Mouse (Mus musculus) spleen, postnatal 10 days (tissue): ENCODE measurements around the gene Klrb1c.
"Not testable (repeated sequence)": the region's sequence is repeated elsewhere in the genome, so short reads cannot be mapped to it uniquely, and the experiment has no call there.

Experiments used
- DNase-seq, 2 experiments: peaks; one replicate each; pipeline ENCODE4 v3.0.0; 2021 to 2022; ENCODE audit warnings: low spot score in 2 of 2

The Klrb1c gene

GRCm38 (mm10) chr6:128755402-128755763 lies 33.6 kb downstream of the Klrb1c start:
- DNase-seq, result not testable (repeated sequence)

- not testable (repeated sequence) for DNase-seq
Measured at GRCm38 (mm10) chr6:128754748-128755401, 34.1 kb downstream of the Klrb1c start.

DNA sequence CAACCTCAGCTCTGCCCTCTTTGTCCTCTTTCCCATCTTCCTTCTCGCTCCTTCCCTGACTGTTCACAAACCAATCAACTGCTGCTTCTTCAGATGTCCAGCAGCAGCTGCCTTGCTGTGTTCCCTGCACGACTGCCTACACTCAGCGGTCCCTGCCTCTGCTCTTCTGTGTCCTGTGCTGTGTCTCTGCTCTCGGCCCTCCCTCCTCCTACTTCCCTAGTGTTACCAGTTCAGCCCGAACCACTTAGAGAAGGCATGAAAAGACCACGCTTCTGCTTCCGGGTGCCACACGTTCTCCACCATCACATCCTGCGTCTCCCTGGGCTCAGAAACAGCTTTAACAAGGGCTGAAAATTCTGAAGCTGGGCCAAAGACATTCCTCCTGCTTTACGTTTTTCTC lies 34.8 kb downstream of the Klrb1c start:
- DNase-seq, result not testable (repeated sequence)

DNA sequence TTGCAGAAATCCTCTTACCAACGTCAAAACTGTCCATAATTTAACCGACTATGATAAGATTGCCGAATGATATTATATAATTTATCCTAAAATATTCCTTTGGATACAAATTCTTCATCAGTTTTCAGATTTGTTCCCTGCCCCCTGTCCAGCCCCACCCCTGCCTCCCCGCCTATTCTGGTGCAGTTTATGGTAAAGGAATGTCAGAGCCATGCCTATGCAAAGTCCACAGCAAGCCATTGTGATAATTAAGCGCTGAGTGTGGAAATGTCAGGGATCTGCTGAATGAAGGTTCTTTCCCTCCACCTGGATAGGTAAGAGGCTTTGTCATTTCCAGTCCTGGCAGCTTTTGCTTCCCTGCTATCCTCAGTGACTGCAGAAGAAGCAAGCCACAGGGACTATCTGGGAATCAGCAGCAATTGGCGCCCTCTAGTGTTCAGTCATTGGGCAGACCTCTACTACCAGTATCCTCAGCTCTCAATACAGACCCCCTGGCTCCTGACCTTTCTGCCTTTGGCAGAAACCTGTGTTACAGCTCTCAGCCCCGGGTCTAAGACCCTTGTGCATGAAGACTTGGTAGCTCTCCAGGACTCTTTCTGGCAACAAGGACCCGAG lies 35.3 kb downstream of the Klrb1c start:
- DNase-seq, result peak in 1 of 2 experiments; percentile 74

GRCm38 (mm10) chr6:128747006-128747405 lies 42.0 kb downstream of the Klrb1c start:
- not testable (repeated sequence) for DNase-seq

- DNase-seq, result no peak
Measured at GRCm38 (mm10) chr6:128737445-128737844, 51.6 kb downstream of the Klrb1c start.

DNA sequence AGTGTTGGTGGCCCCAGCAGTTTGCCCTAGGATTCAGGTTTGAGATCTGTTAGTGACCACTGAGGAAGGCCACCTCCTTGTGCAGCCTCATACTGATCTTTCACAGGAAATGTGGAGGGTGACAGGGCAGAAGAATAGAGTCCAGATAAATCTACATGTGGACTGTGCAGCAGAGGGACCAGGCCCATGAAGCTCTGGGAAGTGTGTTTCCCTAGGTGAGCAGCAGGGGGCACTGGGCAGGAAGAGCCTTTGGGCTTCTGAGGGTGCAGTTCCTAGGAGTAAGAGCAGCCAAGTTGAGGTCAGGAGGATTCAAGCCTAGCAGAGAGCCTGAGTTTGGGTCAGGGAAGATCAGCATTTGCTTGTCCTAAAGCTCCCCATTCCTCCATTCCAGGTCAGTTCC lies 52.9 kb downstream of the Klrb1c start:
- DNase-seq, result peak in 1 of 2 experiments; percentile 53

DNA sequence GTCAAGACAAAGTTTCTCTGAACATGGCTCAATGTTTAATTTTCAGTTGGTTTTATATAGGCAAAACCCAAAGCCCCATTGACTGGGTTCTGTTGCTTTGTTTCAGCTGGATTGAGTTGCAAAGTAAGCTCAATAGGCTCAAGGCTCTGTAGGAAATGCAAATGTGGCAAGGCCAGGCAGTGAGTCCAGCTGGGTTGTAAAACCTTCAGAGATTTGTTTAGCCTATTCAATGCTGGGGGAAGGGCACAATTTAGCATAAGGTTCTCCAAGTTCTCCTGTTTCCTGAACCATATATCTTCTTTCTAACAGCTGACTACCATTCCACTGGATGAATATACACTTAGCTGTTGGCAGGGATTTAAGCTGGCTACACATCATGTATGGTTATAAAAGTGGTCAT lies 54.1 kb downstream of the Klrb1c start:
- DNase-seq, result no peak

DNA sequence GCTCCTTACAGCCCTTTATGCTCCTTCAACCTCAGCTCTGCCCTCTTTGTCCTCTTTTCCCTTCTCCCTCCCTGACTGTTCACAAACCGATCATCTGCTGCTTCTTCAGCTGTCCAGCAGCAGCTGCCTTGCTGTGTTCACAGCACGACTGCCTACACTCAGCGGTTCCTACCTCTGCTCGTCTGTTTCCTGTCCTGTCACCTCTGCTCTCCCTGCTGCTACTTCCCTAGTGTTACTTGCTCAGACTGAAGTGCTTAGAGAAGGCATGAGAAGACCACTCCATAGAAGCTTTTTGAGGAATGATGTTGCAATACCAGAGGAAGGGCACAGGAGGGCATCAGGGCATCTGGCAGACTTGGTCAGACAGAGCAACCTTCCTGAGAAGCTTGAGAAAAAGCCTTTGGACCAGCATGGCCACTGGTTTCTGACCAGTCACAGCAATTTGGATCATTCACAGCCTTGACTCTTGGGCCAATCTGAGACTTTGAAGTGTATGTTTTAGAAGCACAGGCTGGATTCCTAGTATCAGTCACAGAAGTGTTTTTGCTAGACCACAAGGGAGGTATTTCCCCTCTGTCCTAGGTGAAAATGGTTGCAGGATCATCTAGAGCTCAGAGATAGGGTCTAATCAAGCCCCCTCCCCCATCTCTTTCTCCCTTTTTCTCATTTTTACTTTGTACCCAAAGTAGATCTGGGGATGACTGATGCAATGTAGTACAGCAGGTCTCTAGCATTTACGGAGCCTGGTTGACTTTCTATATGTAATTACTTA lies 54.9 kb downstream of the Klrb1c start:
- peak in 1 of 2 experiments; percentile 25 for DNase-seq

DNA sequence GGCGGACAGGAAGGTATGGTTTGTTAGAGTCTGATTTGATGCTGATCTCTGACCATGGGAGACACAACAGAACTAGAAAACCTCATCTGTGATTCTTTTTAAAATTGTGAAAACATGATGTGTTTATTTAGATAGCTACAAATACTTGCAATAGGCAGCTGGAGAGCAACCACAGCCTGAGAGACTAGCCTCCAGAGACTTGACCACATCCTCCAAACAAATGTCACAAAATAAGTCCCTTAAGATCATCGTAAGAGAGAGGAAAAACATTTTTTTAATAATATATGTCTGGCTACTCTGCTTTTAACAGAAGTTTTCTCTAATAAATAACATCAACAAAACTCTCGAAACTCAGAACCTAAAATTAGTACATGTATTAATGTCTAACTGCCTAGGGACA lies 57.0 kb downstream of the Klrb1c start:
- no peak for DNase-seq
